Mouse (Mus musculus) megakaryocyte, embryonic 14.5 days (primary cell): ENCODE results near the gene Clcn5.

Experiments used
- FLI1 ChIP-seq: IDR thresholded peaks from 2 replicates; pipeline ENCODE4 v1.6.1; 2012; ENCODE audit warnings: low read length, inconsistent platforms, mixed read lengths
- GATA1 ChIP-seq: IDR thresholded peaks from 3 replicates; pipeline ENCODE4 v1.6.1; 2012; ENCODE audit warnings: mixed read lengths, low read length, inconsistent platforms, borderline replicate concordance

DNA sequence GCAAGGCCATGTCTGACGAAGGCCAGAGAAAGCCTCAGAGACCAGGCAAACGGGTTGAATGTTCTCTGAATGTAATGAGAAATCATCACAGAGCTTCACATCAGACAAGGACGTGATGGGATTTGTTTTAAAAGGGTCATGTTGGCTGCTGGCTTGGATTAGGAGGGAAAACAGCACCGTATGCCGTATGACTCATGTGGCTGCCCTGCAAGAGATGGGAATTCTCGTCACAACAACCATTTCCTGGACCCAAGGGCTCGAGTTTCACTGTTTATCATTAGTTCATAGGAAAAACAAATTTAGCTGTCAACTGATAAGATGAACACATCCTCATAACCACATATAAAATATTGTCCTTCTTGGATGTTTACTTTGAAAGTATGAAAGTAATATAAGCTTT is 173.0 kb downstream of the Clcn5 start:
- no peak for TF ChIP-seq GATA1
- no peak for TF ChIP-seq FLI1
